Mouse (Mus musculus) heart, embryonic 10.5 days (tissue): ENCODE data around the gene Idh2. TPM values are rescaled to one million over a fixed set of nuclear protein-coding genes. Genes with fewer than 3 reads are reported as not detected.

Source experiments
- polyA plus RNA-seq: library from polyadenylated mRNA; unstranded; fragments of >200 nt; fragmentation: Nextera tagmentation; extraction: Ambion mirVana; gene quantifications from 2 replicates; pipeline ENCODE4 v1.2.1, GENCODE M21; 2016

The Idh2 gene
- polyA plus RNA-seq, 1 experiment from 2014 or later = 830 TPM

Other genes starting within 250 kb of the Idh2 start
- 37.7 and 41.3 TPM in 2 replicates for gene Ap3s2, start 194.7 kb downstream of the Idh2 start, polyA plus RNA-seq
- 26.0 and 30.0 TPM in 2 replicates for gene Arpin, start 180.0 kb downstream of the Idh2 start, polyA plus RNA-seq
- gene Zfp710, start 90.6 kb downstream of the Idh2 start, polyA plus RNA-seq = 14.8 and 20.8 TPM in 2 replicates
- gene Sema4b, start 71.4 kb upstream of the Idh2 start, polyA plus RNA-seq = 7.8 and 8.9 TPM in 2 replicates
- gene Cib1, start 117.4 kb upstream of the Idh2 start, polyA plus RNA-seq = 61.9 and 74.9 TPM in 2 replicates
- gene Gdpgp1, start 117.5 kb upstream of the Idh2 start, polyA plus RNA-seq = 5.2 and 5.8 TPM in 2 replicates
- 0.54 and 0.84 TPM in 2 replicates for gene Ttll13, start 131.0 kb upstream of the Idh2 start, polyA plus RNA-seq
- gene Ngrn, start 145.8 kb upstream of the Idh2 start, polyA plus RNA-seq = 45.7 and 47.2 TPM in 2 replicates
- 14.5 and 15.3 TPM in 2 replicates for gene Vps33b, start 154.3 kb upstream of the Idh2 start, polyA plus RNA-seq
- 153 and 163 TPM in 2 replicates for gene Prc1, start 179.1 kb upstream of the Idh2 start, polyA plus RNA-seq
- gene Rccd1, start 209.1 kb upstream of the Idh2 start, polyA plus RNA-seq = 9.8 and 10.3 TPM in 2 replicates
- 24.3 and 34.2 TPM in 2 replicates for gene Unc45a, start 225.6 kb upstream of the Idh2 start, polyA plus RNA-seq
- gene Hddc3, start 227.7 kb upstream of the Idh2 start, polyA plus RNA-seq = 18.3 and 18.4 TPM in 2 replicates